Mouse (Mus musculus) intestine, postnatal 0 days (tissue): ENCODE data around the gene Cfap65. TPM values are rescaled to one million over a fixed set of nuclear protein-coding genes. Genes with fewer than 3 reads are reported as not detected.
A peak's percentile ranks its signal among the peaks of the same experiment; 100 is the strongest.

Source experiments
- ATAC-seq: fragments of 200-750 bp; cut with Nextera tagmentation; 2 replicates; pipeline ENCODE4 v1.8.0; 2017; ENCODE audit warnings: mild to moderate bottlenecking, moderate TSS enrichment, moderate library complexity
- H3K27ac ChIP-seq: fragments of 300-500 bp; sonication (generic); 2 replicates; pipeline ENCODE4 v1.5.1; 2014; ENCODE audit warnings: mild to moderate bottlenecking, low read depth, low read length, moderate library complexity
- H3K27me3 ChIP-seq: fragments of 300-500 bp; sonication (generic); replicated peaks from 2 replicates; pipeline ENCODE4 v1.6.1; 2014; ENCODE audit warnings: low read length, mixed read lengths; ENCODE audit not compliant: control insufficient read depth, insufficient read depth
- H3K36me3 ChIP-seq: fragments of 300-500 bp; sonication (generic); 2 replicates; pipeline ENCODE4 v1.6.1; 2014; ENCODE audit warnings: mild to moderate bottlenecking, moderate library complexity; ENCODE audit not compliant: control insufficient read depth, insufficient read depth
- H3K4me1 ChIP-seq: fragments of 300-500 bp; sonication (generic); replicated peaks from 2 replicates; pipeline ENCODE4 v1.6.1; 2014; ENCODE audit warnings: antibody characterized with exemption, low read length, mixed read lengths; ENCODE audit not compliant: control insufficient read depth, insufficient read depth
- H3K4me2 ChIP-seq: fragments of 300-500 bp; sonication (generic); replicated peaks from 2 replicates; pipeline ENCODE4 v1.6.1; 2014; ENCODE audit warnings: low read depth, mild to moderate bottlenecking, moderate library complexity
- H3K4me3 ChIP-seq: fragments of 300-500 bp; sonication (generic); 2 replicates; pipeline ENCODE4 v1.5.1; 2014; ENCODE audit warnings: low read depth, low read length
- H3K9ac ChIP-seq: fragments of 300-500 bp; sonication (generic); 2 replicates; pipeline ENCODE4 v1.6.1; 2014; ENCODE audit warnings: mild to moderate bottlenecking, low read depth, low read length
- H3K9me3 ChIP-seq: fragments of 300-500 bp; sonication (generic); 2 replicates; pipeline ENCODE4 v1.6.1; 2016; ENCODE audit warnings: mixed run types; ENCODE audit not compliant: control insufficient read depth
- CTCF ChIP-seq: sonication (generic); IDR thresholded peaks from 2 replicates; pipeline ENCODE4 v1.5.1; 2016; ENCODE audit warnings: low read depth, mild to moderate bottlenecking, control low read depth, antibody characterized with exemption, moderate library complexity
- WGBS: fragments of 180-500 bp; shearing (Covaris S2); extraction: QIAGEN DNeasy Blood & Tissue Kit; methylation state at CpG from one replicate; pipeline ENCODE4 v1.1.7; 2014; 5-methylcytosine and 5-hydroxymethylcytosine counted together
- polyA plus RNA-seq: library from polyadenylated mRNA; unstranded; fragments of >200 nt; fragmentation: Nextera tagmentation; extraction: Ambion mirVana; gene quantifications from 2 replicates; pipeline ENCODE4 v1.2.1, GENCODE M21; 2015

Cfap65 gene
- polyA plus RNA-seq, 1 experiment from 2014 or later, result 0.03 TPM

GRCm38 (mm10) chr1:74915706-74916105 is 19.7 kb downstream of the Cfap65 start:
- 27% methylated on average over 13 of the region's 13 CpGs for WGBS
- H3K4me3 ChIP-seq, result no peak overlapping the region
- no peak for ATAC-seq
- no peaks in the 10 kb centered on the region for H3K4me1 ChIP-seq
- H3K27ac ChIP-seq, result no peak overlapping the region
- H3K36me3 ChIP-seq, result no peaks in the 10 kb centered on the region
- H3K9me3 ChIP-seq, result no peaks in the 10 kb centered on the region
- no peak overlapping the region for H3K9ac ChIP-seq
- H3K4me2 ChIP-seq, result no peak overlapping the region
- TF ChIP-seq CTCF, result peak; percentile 67
- H3K27me3 ChIP-seq, result no peaks in the 10 kb centered on the region

- ATAC-seq, result no peak
- Histone ChIP-seq H3K9me3 (no peaks in the 10 kb centered on the region), H3K9ac (no peak overlapping the region), H3K4me2 (no peak overlapping the region), H3K27me3 (peaks cover 34% of the 10 kb centered on the region), H3K36me3 (no peaks in the 10 kb centered on the region), H3K27ac (no peak overlapping the region), H3K4me1 (no peaks in the 10 kb centered on the region), H3K4me3 (no peak overlapping the region)
- no peak for TF ChIP-seq CTCF
- WGBS, result 16% methylated on average over 6 of the region's 6 CpGs
Measured at GRCm38 (mm10) chr1:74902191-74902590, 33.2 kb downstream of the Cfap65 start.

- Histone ChIP-seq H3K36me3 (no peaks in the 10 kb centered on the region), H3K4me3 (no peak overlapping the region), H3K4me1 (no peaks in the 10 kb centered on the region), H3K9ac (no peak overlapping the region), H3K9me3 (no peaks in the 10 kb centered on the region), H3K27me3 (peaks cover 34% of the 10 kb centered on the region), H3K27ac (no peak overlapping the region), H3K4me2 (no peak overlapping the region)
- 16% methylated on average over 3 of the region's 3 CpGs for WGBS
- no peak for ATAC-seq
- peak; percentile 68 for TF ChIP-seq CTCF
Measured at GRCm38 (mm10) chr1:74901686-74902085, 33.7 kb downstream of the Cfap65 start.

GRCm38 (mm10) chr1:74900341-74901285 is 34.8 kb downstream of the Cfap65 start:
- no peak for TF ChIP-seq CTCF
- H3K4me1 ChIP-seq, result no peaks in the 10 kb centered on the region
- H3K9ac ChIP-seq, result 0 out of 2 replicates have a peak overlapping the region, but pooled peaks have one; percentile 2
- no peak overlapping the region for H3K27ac ChIP-seq
- under 1% methylated on average over 63 of the region's 66 CpGs for WGBS
- peak; percentile 75 for ATAC-seq
- peaks cover 34% of the 10 kb centered on the region for H3K27me3 ChIP-seq
- H3K4me2 ChIP-seq, result peak overlapping the region; percentile 58
- H3K9me3 ChIP-seq, result no peaks in the 10 kb centered on the region
- peak overlapping the region; percentile 28 for H3K4me3 ChIP-seq
- H3K36me3 ChIP-seq, result no peaks in the 10 kb centered on the region

GRCm38 (mm10) chr1:74898656-74899431 is 36.6 kb downstream of the Cfap65 start:
- ATAC-seq, result no peak
- no peak overlapping the region for H3K27ac ChIP-seq
- WGBS, result 13% methylated on average over 9 of the region's 10 CpGs
- no peaks in the 10 kb centered on the region for H3K4me1 ChIP-seq
- no peak for TF ChIP-seq CTCF
- H3K9ac ChIP-seq, result no peak overlapping the region
- H3K4me2 ChIP-seq, result no peak overlapping the region
- no peaks in the 10 kb centered on the region for H3K9me3 ChIP-seq
- no peak overlapping the region for H3K4me3 ChIP-seq
- no peaks in the 10 kb centered on the region for H3K36me3 ChIP-seq
- H3K27me3 ChIP-seq, result peaks cover 41% of the 10 kb centered on the region

- no peak overlapping the region for H3K9ac ChIP-seq
Measured at GRCm38 (mm10) chr1:74897976-74898375, 37.4 kb downstream of the Cfap65 start.

More at GRCm38 (mm10) chr1:74897976-74898375, 37.4 kb downstream of the Cfap65 start:
- peaks cover 48% of the 10 kb centered on the region for H3K27me3 ChIP-seq
- no peaks in the 10 kb centered on the region for H3K4me1 ChIP-seq
- TF ChIP-seq CTCF, result no peak
- no peak overlapping the region for H3K4me2 ChIP-seq
- H3K27ac ChIP-seq, result no peak overlapping the region
- WGBS, result 15% methylated on average over 7 of the region's 7 CpGs
- H3K9me3 ChIP-seq, result no peaks in the 10 kb centered on the region
- H3K36me3 ChIP-seq, result no peaks in the 10 kb centered on the region
- H3K4me3 ChIP-seq, result no peak overlapping the region
- ATAC-seq, result no peak
